Mouse (Mus musculus) C2C12 (cell line): ENCODE measurements around the gene Ap2b1.

Experiments
- CEBPB ChIP-seq: IDR thresholded peaks from one replicate; pipeline ENCODE4 v1.6.1; 2011; ENCODE audit warnings: low read depth, mild to moderate bottlenecking, control low read depth, moderate library complexity
- CTCF ChIP-seq: IDR thresholded peaks from one replicate; pipeline ENCODE4 v1.5.1; 2011; ENCODE audit not compliant: control insufficient read depth, insufficient read depth, insufficient read length
- MAX ChIP-seq: IDR thresholded peaks from one replicate; pipeline ENCODE4 v1.6.1; 2011; ENCODE audit warnings: mild to moderate bottlenecking, control low read depth
- MYOD1 ChIP-seq: IDR thresholded peaks from one replicate; pipeline ENCODE4 v1.6.1; 2011; ENCODE audit warnings: low read depth; ENCODE audit not compliant: control insufficient read depth, insufficient read length

GRCm38 (mm10) chr11:83409792-83410291 is 111.0 kb downstream of the Ap2b1 start:
- TF ChIP-seq MYOD1: no peak
- TF ChIP-seq CTCF: no peak
- TF ChIP-seq MAX: no peak
- no peak for TF ChIP-seq CEBPB
